Mouse (Mus musculus) spleen, adult 2 months (tissue): ENCODE results near the gene Zfp334.

ENCODE experiments used
- CTCF ChIP-seq: fragments of 200-500 bp; IDR thresholded peaks from 2 replicates; pipeline ENCODE4 v1.5.1; 2011; ENCODE audit warnings: mild to moderate bottlenecking, inconsistent platforms; ENCODE audit not compliant: insufficient read depth, insufficient read length, insufficient replicate concordance; ENCODE audit errors: extremely low read depth
- POLR2A ChIP-seq: fragments of 200-500 bp; IDR thresholded peaks from 2 replicates; pipeline ENCODE4 v1.6.1; 2011; ENCODE audit warnings: low read depth, low read length, inconsistent platforms

- TF ChIP-seq CTCF (no peak), POLR2A (no peak)
These were observed 9.6 kb upstream of the Zfp334 start for GRCm38 (mm10) chr2:165397502-165398163.
